Mouse (Mus musculus): ENCODE measurements around the gene Cirbp.

The Cirbp gene

GRCm38 (mm10) chr10:80150226-80151210, 15.3 kb upstream of the Cirbp start:
- peak; percentile 44 for DNase-seq (ENCODE audit: low read depth, low spot score)

- peak; percentile 82 for DNase-seq (ENCODE audit: low read depth, low spot score)
These were observed 14.4 kb upstream of the Cirbp start for GRCm38 (mm10) chr10:80151211-80152034.

GRCm38 (mm10) chr10:80152071-80152872, 13.5 kb upstream of the Cirbp start:
- DNase-seq (ENCODE audit: low read depth, low spot score), result peak; percentile 70

GRCm38 (mm10) chr10:80152873-80153260, 12.9 kb upstream of the Cirbp start:
- no peak for DNase-seq (ENCODE audit: low read depth, low spot score)

GRCm38 (mm10) chr10:80153713-80154112, 12.1 kb upstream of the Cirbp start:
- no peak for DNase-seq (ENCODE audit: low read depth, low spot score)

- no peak for DNase-seq (ENCODE audit: low read depth, low spot score)
These were observed 11.4 kb upstream of the Cirbp start for GRCm38 (mm10) chr10:80154384-80154783.

GRCm38 (mm10) chr10:80155277-80155676, 10.5 kb upstream of the Cirbp start:
- no peak for DNase-seq (ENCODE audit: low read depth, low spot score)

GRCm38 (mm10) chr10:80156002-80156751, 9.6 kb upstream of the Cirbp start:
- DNase-seq (ENCODE audit: low read depth, low spot score), result peak; percentile 72

GRCm38 (mm10) chr10:80156752-80157053, 9.1 kb upstream of the Cirbp start:
- peak; percentile 68 for DNase-seq (ENCODE audit: low read depth, low spot score)

GRCm38 (mm10) chr10:80157141-80157929, 8.4 kb upstream of the Cirbp start:
- DNase-seq (ENCODE audit: low read depth, low spot score), result no peak

- no peak for DNase-seq (ENCODE audit: low read depth, low spot score)
These were observed 7.3 kb upstream of the Cirbp start for GRCm38 (mm10) chr10:80158307-80158986.

- no peak for DNase-seq (ENCODE audit: low read depth, low spot score)
These were observed 6.7 kb upstream of the Cirbp start for GRCm38 (mm10) chr10:80159021-80159560.

- DNase-seq (ENCODE audit: low read depth, low spot score), result peak; percentile 99
These were observed 6.0 kb upstream of the Cirbp start for GRCm38 (mm10) chr10:80159561-80160454.

GRCm38 (mm10) chr10:80160455-80161371, 5.1 kb upstream of the Cirbp start:
- no peak for DNase-seq (ENCODE audit: low read depth, low spot score)

GRCm38 (mm10) chr10:80161522-80162242, 4.1 kb upstream of the Cirbp start:
- DNase-seq (ENCODE audit: low read depth, low spot score), result no peak

GRCm38 (mm10) chr10:80162243-80162608, 3.6 kb upstream of the Cirbp start:
- DNase-seq (ENCODE audit: low read depth, low spot score), result no peak

Measured in brain, adult 2 months (tissue).